Mouse (Mus musculus): ENCODE data around the gene Unc5c.

The Unc5c gene

DNA sequence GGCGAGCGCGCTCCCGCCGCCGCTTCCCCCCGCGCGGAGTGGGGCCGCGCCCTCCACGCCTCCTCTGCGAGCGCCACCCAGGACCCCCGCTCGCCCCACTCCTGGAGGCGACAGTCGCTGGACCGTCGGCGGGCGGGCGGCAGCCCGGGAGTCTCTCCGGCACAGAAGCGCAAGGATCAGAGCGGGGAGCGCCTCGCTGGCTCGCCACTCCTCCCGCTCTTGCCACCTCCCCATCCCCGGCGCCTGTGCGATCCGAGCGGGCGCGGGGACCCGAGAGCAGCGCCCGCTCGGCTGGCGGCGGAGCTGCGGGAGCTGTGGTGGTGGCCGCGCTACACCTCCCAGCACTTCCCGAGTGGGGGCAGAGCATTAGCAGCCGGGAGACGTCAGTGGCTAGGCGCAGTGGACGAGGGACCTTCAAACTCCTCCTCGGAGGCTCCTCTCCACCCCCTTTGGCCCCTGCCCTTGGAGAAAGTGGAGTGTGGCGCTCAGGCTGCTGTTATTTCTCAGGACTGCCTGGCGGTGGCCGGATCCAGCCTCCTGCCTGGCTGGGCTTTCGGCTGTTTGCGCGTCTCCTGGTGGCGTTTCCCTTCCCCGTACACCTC lies at the start of gene Unc5c:
Gene Unc5c (plus strand): TSS at position 113 of the 602 bp plus-strand sequence.
- peak; percentile 76 for DNase-seq (ENCODE audit: low read depth, low spot score)

DNA sequence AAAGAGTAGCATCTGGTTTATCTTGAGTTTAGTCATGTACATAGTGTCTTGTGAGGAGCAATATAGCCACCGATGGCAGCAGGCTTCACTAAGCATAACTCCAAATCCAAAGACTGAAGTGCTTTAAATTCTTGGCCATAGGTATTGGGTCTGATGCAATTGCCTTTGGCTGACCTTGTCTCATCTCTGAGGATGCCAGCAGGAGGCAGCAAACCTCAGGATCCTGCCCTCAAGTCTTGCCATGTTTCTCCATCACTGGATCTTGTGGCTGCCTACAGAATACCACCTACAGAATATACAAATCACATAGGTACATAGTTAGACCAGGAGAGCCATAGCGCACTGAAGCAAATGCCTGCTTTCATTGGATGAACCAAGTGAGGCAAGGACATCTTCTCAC lies 7.5 kb upstream of the Unc5c start:
- DNase-seq (ENCODE audit: low read depth, low spot score) = peak; percentile 4

- no peak for DNase-seq (ENCODE audit: low read depth, low spot score)
Observed at GRCm38 (mm10) chr3:141462482-141462881, 2.5 kb upstream of the Unc5c start.

DNA sequence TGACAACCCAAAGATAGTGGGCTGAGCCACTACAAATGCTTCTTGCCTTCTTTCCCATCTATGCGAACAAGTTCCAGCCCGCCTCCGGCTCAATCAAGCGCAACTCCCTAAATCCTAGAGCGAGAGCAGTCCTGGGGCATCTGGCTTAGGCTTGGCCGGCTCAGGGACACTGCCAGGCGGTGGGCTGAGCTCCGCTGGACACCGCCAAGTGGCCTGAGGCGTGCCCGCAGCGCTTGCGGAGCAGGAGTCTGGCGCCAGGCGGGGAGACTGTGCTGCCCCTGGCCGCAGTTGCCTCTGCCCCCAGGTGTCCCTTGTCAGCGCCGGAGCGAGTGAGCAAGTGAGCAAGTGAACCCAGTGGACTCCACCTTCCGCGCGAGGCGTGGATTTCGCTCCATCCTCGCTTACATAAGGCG lies 319 bp upstream of the Unc5c start:
- DNase-seq (ENCODE audit: low read depth, low spot score) = peak; percentile 55

- no peak for DNase-seq (ENCODE audit: low read depth, low spot score)
Observed at GRCm38 (mm10) chr3:141466061-141466460, 1.0 kb downstream of the Unc5c start.

DNA sequence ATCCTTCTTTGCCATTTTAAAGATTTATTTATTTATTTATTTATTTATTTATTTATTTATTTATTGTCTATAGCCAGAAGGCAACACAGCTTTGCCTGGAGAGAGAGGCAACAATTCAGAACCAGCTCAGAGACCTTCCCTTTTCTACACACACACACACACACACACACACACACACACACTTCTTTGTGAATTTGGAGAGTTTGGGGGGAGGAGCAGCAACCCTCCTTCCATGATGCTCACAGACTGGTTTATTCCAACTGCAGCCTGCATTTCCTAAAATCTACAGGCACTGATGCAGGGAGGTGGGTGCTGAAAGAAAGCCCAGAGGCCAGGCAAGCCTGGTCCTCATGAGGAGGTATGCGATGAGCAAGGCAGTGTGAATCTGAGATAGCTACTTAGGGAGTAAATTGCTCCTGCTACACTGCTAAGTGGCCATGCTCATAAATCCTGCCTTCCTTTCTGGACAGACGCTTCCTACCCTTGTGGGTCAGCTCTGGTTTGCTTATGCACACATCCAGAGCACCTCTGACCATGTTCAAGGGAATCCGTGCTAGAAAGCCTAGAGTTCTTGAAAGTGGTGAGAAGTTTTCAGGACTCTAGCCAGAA lies 1.8 kb downstream of the Unc5c start:
- peak; percentile 12 for DNase-seq (ENCODE audit: low read depth, low spot score)

GRCm38 (mm10) chr3:141469338-141469737 lies 4.3 kb downstream of the Unc5c start:
- DNase-seq (ENCODE audit: low read depth, low spot score) = no peak

DNA sequence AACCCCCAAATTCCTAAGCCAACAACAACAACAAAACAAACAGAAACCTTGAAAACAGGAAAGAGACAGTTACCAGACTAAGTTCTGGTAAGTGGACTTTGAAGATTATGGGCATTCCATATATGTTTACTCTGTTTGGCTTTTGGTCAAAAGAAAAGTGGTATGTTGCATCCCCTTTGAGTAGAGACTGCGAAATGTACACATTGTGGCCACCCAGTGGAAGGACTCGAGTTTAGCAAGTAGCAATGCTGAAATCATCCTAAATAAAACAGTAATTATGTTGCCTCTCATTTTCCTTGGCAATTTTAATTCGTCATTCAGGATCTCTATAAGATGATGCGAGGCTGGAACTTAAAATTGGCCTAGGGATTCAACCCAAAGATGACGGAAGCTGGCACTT lies 8.2 kb downstream of the Unc5c start:
- no peak for DNase-seq (ENCODE audit: low read depth, low spot score)

DNA sequence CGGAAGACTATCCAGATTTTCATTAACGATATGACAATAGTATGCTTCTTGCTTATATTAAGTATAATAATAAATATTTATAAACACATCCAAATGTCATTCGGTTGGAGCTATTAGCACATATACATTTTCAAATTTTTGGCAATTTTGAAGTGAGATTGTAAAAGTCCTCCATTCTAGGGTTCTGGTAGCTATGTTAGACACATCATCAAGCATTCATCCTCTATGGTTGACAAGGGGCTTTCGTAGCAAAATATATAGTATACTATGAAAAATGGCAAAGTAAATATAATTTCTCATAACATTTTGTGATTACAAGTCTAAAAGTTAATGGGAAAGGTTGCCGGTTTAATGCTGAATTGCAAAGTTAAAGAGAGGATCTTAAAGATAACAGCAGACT lies 10.4 kb downstream of the Unc5c start:
- DNase-seq (ENCODE audit: low read depth, low spot score) = no peak

DNA sequence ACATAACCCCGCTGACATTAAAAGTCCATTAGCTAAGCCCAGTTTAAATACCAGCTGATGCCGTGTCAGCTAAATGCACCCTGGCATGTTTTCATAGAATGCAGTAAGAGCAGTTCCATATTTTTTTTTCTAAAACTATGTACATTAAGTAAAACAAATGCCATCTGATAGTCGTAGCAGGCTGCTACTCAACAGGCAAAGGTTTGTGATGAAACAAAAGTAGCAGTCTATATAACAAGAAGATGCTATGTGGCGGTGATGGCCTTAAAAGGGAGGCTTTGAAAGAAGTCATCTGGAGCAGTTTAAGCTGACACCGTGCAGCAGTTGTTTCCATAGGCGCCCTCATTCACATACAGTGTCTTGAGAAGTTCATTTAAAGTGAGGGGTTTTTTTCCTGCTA lies 10.9 kb downstream of the Unc5c start:
- no peak for DNase-seq (ENCODE audit: low read depth, low spot score)

GRCm38 (mm10) chr3:141476670-141477069 lies 11.7 kb downstream of the Unc5c start:
- no peak for DNase-seq (ENCODE audit: low read depth, low spot score)

GRCm38 (mm10) chr3:141482465-141482864 lies 17.4 kb downstream of the Unc5c start:
- DNase-seq (ENCODE audit: low read depth, low spot score) = no peak

GRCm38 (mm10) chr3:141483665-141484431 lies 18.8 kb downstream of the Unc5c start:
- no peak for DNase-seq (ENCODE audit: low read depth, low spot score)

DNA sequence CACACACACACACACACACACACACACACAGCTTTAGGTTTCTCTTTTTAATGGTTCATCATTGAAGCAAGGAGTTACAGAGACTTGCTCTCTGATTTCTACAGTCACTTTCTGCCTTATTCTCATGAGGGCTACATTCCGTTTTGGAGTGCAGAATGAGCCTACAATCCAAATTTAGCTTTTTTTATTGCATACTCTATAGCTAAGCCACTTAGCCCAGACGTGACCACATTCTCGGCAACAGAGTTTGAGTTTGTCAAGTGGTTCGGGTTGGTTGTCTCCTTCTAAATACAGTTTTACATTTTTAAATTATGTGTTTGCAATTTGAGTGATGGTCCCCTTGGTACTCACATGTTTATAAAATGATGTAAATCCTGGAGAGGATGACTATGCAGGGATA lies 20.2 kb downstream of the Unc5c start:
- no peak for DNase-seq (ENCODE audit: low read depth, low spot score)

DNA sequence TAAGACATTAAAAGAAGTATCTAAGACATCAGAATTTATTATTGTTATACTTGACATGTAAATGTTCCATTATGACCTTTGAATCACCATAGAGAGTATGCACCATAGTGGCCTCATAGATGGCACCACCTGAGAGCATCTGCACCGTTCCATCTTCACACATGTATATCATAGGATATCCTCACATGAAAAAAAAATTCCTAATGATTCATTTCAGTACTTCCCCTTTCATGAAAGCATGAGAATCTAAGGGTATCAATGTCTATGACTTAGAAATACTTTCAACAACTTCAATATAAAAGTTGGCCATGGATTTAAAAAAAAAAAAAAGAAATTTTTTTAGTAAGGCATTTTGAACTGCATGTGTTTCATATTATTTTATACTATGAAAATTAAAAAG lies 25.6 kb downstream of the Unc5c start:
- no peak for DNase-seq (ENCODE audit: low read depth, low spot score)

DNA sequence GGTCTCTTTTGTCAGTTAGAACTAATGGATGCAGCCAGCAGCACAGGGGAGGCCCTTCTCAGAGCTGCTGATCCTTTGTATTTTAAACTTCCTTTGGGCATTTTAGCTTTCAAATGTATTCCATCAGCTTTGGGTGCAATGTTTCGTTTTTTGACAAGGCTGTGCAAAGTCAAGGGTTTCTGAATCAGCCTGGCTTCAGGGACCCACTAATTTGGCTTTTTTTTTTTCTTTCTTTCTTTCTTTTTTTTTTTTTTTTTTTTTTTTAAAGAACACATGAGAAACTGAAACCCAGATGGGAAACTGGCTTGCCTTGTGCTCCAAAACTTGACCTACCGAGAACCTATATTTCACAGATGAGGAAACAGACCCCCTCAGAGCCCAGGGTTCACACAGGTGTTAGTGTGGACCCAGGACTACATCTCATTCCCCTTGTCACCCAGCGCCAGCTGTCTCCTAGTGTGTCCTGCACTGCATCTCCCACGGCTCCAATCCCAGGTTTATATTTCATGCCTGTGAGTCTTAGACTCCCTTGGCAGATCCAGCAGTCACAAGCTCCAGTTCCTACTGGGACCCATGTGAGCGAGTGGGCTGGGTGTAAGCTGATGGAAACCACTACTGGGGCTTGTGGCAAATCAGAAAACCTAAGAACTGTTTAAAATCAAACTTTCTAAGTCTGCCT lies 26.4 kb downstream of the Unc5c start:
- DNase-seq (ENCODE audit: low read depth, low spot score) = no peak

DNA sequence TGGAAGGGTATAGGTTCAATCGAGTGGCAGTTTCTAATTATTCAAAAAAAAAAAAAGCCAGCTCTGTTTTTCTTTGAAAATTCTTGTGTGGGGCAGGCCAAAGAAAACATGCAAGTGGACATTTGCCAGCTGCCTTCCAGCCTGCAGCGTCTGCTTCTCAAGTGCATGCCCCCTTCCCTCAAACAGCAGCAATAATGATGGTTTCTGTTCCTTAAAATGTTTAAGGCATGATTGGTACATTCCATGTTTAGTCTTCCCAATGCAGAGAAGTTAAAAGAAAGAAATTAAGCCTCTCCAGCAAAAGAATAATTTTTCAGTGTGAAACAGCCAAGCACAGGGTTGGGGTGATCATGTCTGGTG lies 26.9 kb downstream of the Unc5c start:
- DNase-seq (ENCODE audit: low read depth, low spot score) = no peak

DNA sequence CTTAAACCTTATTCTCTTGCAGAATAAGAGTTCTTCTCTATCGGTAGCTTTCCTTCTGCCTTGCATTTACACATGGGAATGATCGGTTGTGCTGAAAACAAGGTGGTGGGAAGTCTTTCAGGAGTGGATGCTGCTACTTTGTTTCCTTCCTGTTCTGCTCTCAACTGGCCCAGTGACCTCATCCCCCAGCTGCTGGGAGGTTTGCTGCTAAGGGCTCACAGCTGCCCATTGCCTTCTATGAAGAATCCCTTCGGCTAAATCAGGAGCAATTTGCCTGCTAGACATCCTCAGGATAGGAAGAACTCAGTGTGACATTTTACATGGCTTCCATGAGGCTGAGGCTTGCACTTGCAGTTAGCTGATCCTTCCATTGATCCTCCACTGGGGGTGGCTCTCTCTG lies 28.0 kb downstream of the Unc5c start:
- no peak for DNase-seq (ENCODE audit: low read depth, low spot score)

GRCm38 (mm10) chr3:141498348-141499056 lies 33.5 kb downstream of the Unc5c start:
- no peak for DNase-seq (ENCODE audit: low read depth, low spot score)

GRCm38 (mm10) chr3:141501845-141502505 lies 37.0 kb downstream of the Unc5c start:
- no peak for DNase-seq (ENCODE audit: low read depth, low spot score)

- DNase-seq (ENCODE audit: low read depth, low spot score) = no peak
Observed at GRCm38 (mm10) chr3:141503331-141503730, 38.3 kb downstream of the Unc5c start.

Measured in ZHBTc4 (cell line).